8 mouse cellular contexts compared by ENCODE assay signal in the genomic region with DNA sequence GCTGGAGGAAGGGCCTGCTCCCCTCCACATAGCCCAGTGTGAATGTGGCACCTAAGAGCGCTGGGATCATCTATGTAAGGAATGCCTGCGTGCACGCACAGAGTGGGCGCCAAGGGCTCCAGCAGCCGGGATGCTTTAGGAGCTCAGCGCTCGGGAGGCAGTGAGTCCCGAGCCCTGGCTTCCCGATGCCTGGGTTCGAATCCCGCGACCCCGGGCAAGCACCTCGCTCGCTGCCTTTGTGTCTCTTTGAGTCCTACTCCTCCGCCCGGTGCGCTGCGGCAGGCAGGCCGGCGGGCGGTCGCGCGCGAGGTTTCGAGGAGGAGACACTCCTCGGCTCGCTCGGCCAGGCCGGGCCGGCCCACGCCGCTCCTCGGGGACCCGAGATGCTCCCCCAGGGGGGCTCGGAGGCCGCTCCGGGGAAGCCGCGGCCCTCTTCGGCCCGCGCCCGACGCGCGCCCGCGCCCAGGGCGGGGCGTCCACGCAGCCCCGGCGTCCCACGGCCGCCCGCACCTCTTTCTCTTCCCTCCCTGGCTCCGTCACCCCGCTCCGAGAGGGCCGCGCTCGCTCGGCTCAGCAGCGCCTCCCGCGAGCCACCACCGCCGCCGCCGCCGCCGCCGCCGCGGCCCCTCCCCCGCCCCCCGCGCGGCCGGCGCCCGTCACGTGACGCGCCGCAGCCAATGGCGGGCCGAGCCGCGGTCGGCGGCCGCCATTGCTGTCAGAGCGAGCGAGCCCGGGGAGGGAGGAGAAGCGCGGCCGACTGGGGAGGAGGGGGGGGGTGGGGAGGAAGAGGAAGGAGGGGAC. TPM values are rescaled to one million over a fixed set of nuclear protein-coding genes. Genes with fewer than 3 reads are reported as not detected.
DNase-seq lines count a peak whose midpoint lies in the region; ATAC-seq lines count a peak whose summit lies in the region.

No protein-coding gene starts in this region.

- no peaks in the 10 kb centered on the region for H3K9me3 ChIP-seq in hindbrain, embryonic 11.5 days (ENCODE audit: control insufficient read depth, low read length)

- peak overlapping the region; percentile 77 for H3K4me2 ChIP-seq in hindbrain, embryonic 11.5 days (replicated peaks; ENCODE audit: low read depth, low read length)

- no peaks in the 10 kb centered on the region for H3K27me3 ChIP-seq in hindbrain, embryonic 11.5 days (ENCODE audit: control insufficient read depth, insufficient read depth, low read length)

- WGBS in hindbrain, embryonic 11.5 days: under 1% methylated on average over 38 of the region's 101 CpGs

- peak overlapping the region; percentile 94 for H3K27ac ChIP-seq in hindbrain, embryonic 11.5 days (ENCODE audit: low read depth, low read length)

- no peaks in the 10 kb centered on the region for H3K36me3 ChIP-seq in hindbrain, embryonic 11.5 days (ENCODE audit: control insufficient read depth, insufficient read depth, low read length)

- peaks cover 7% of the 10 kb centered on the region for H3K4me1 ChIP-seq in hindbrain, embryonic 11.5 days (replicated peaks; ENCODE audit: control insufficient read depth, insufficient read depth, low read length)

- peak; percentile 87 for DNase-seq in MN1 (ENCODE audit: low spot score)
- DNase-seq in cerebellum, adult 8-10 months: peak; percentile 84
- peak; percentile 91 for DNase-seq in hindbrain, embryonic 11.5 days (ENCODE audit: low spot score)
- peak; percentile 84 for DNase-seq in layer of hippocampus, postnatal 36 days
- peak; percentile 78 for DNase-seq in lung, postnatal 25 days (ENCODE audit: low spot score)
- peak; percentile 67 for DNase-seq in retina, adult 2 months (ENCODE audit: low read depth, low spot score)
- peak; percentile 83 to 89 for DNase-seq in thymus, postnatal 36 days

- peak overlapping the region; percentile 79 for H3K4me3 ChIP-seq in hindbrain, embryonic 11.5 days (ENCODE audit: low read depth, low read length)

- H3K9ac ChIP-seq in hindbrain, embryonic 11.5 days (ENCODE audit: low read depth, low read length): peak overlapping the region; percentile 95

- peak; percentile 88 for ATAC-seq in frontal cortex, adult (ENCODE audit: low TSS enrichment)
- ATAC-seq in hindbrain, embryonic 11.5 days (ENCODE audit: low FRiP score): peak; percentile 90

RNA-seq across cellular contexts. Expression of a gene that starts 0.7 kb away (rescaled TPM):
- 12.5 and 16.1 TPM in 2 replicates for polyA plus RNA-seq in hindbrain, embryonic 11.5 days (2014; fragmentation: Nextera tagmentation; extraction: Ambion mirVana)
- 100 to 1,000 TPM; 103 to 127 TPM for total RNA-seq in layer of hippocampus, postnatal 36 days (2021)

Comparison
In these comparisons a context has a peak if more than half of its experiments do, and no peak if none do; other contexts are left out.
1. Peak in every context shown above with its lines: DNase-seq, ATAC-seq, H3K4me3 ChIP-seq and H3K27ac ChIP-seq.